Mouse (Mus musculus) ES-E14 (cell line): ENCODE measurements around the gene Cby3. TPM values are rescaled to one million over a fixed set of nuclear protein-coding genes. Genes with fewer than 3 reads are reported as not detected.

Source experiments
- DNase-seq: peaks from one replicate; pipeline ENCODE4 v3.0.0-alpha.2; 2013; ENCODE audit warnings: low read depth, low spot score
- H3K27ac ChIP-seq: 2 replicates; pipeline ENCODE4 v1.5.1; 2012; ENCODE audit warnings: low read depth, mild to moderate bottlenecking, low read length, moderate library complexity, mixed read lengths; ENCODE audit not compliant: poor library complexity, insufficient read depth, severe bottlenecking
- H3K36me3 ChIP-seq: 2 replicates; pipeline ENCODE4 v1.6.1; 2012; ENCODE audit warnings: mild to moderate bottlenecking, low read length, moderate library complexity, mixed read lengths; ENCODE audit not compliant: control insufficient read depth, poor library complexity, insufficient read depth, severe bottlenecking
- H3K4me1 ChIP-seq, 2 experiments: fragments of 150-350 bp in 1 of 2; sonication (generic) in 1 of 2; 2 replicates each; pipeline ENCODE4 v1.6.1; 2012; ENCODE audit warnings: low read length in 2 of 2, mild to moderate bottlenecking in 1 of 2, mixed read lengths in 1 of 2; ENCODE audit not compliant: control insufficient read depth in 2 of 2, insufficient read depth in 2 of 2, poor library complexity in 1 of 2
- H3K4me3 ChIP-seq, 2 experiments: fragments of 150-350 bp in 1 of 2; sonication (generic) in 1 of 2; 2 replicates each; pipeline ENCODE4 v1.5.1; 2012; ENCODE audit warnings: low read length in 2 of 2, low read depth in 1 of 2, mild to moderate bottlenecking in 1 of 2, mixed read lengths in 1 of 2; ENCODE audit not compliant: insufficient read depth in 1 of 2, poor library complexity in 1 of 2, severe bottlenecking in 1 of 2
- H3K9ac ChIP-seq: 2 replicates; pipeline ENCODE4 v1.6.1; 2012; ENCODE audit warnings: low read depth, mild to moderate bottlenecking, low read length, mixed read lengths; ENCODE audit not compliant: poor library complexity, insufficient read depth, severe bottlenecking
- H3K9me3 ChIP-seq: fragments of 150-350 bp; sonication (generic); 2 replicates; pipeline ENCODE4 v1.6.1; 2012; ENCODE audit warnings: low read depth, mild to moderate bottlenecking, low read length; ENCODE audit not compliant: control insufficient read depth, insufficient read depth
- CHD2 ChIP-seq: IDR thresholded peaks from 2 replicates; pipeline ENCODE4 v1.6.1; 2014; ENCODE audit warnings: mild to moderate bottlenecking, low read depth, low read length, inconsistent platforms
- HCFC1 ChIP-seq: IDR thresholded peaks from 2 replicates; pipeline ENCODE4 v1.6.1; 2012; ENCODE audit warnings: low read length, inconsistent platforms, borderline replicate concordance; ENCODE audit not compliant: insufficient read depth
- MAFK ChIP-seq: IDR thresholded peaks from 2 replicates; pipeline ENCODE4 v1.6.1; 2014; ENCODE audit warnings: mild to moderate bottlenecking, low read depth, low read length, inconsistent platforms; ENCODE audit not compliant: insufficient read depth
- ZC3H11A ChIP-seq: IDR thresholded peaks from 2 replicates; pipeline ENCODE4 v1.6.1; 2012; ENCODE audit warnings: low read depth, mild to moderate bottlenecking, inconsistent platforms, low read length, borderline replicate concordance
- ZNF384 ChIP-seq: IDR thresholded peaks from 2 replicates; pipeline ENCODE4 v1.6.1; 2012; ENCODE audit warnings: low read depth, low read length, inconsistent platforms
- in situ Hi-C, 2 experiments: fragments of 600-800 bp; cut with MboI; formaldehyde crosslinking; loops; one replicate each; pipeline ENCODE4 v1.15.1; 2025; ENCODE audit warnings: low sequenced_read_pairs in 2 of 2, inconsistent platforms in 1 of 2; ENCODE audit not compliant: unreplicated experiment in 2 of 2
- total RNA-seq: library from RNA; depleted of rRNA; stranded (reverse); fragments of 300-350 nt; gene quantifications from 2 replicates; pipeline ENCODE4 v1.2.3, GENCODE M21; 2012; rRNA removed

Gene Cby3
- total RNA-seq, 1 experiment, result 0.54 TPM

GRCm38 (mm10) chr11:50403367-50404014, 49.2 kb downstream of the Cby3 start:
- H3K4me3 ChIP-seq, result no peak overlapping the region
- H3K9me3 ChIP-seq, result no peaks in the 10 kb centered on the region
- in situ Hi-C loops, result no loop called here
- TF ChIP-seq HCFC1 (no peak), ZNF384 (no peak), MAFK (no peak), ZC3H11A (no peak), CHD2 (no peak)
- H3K27ac ChIP-seq, result no peak overlapping the region
- peaks cover 0 to 2% of the 10 kb centered on the region in 2 experiments; a peak in 1 of 4 replicates for H3K4me1 ChIP-seq
- H3K36me3 ChIP-seq, result peaks cover 4% of the 10 kb centered on the region; the same call in 1 of the 2 replicates
- no peak for DNase-seq
- H3K9ac ChIP-seq, result no peak overlapping the region

- no peak for DNase-seq
- in situ Hi-C loops, result no loop called here
- H3K4me1 ChIP-seq, result peaks cover 0 to 2% of the 10 kb centered on the region in 2 experiments; a peak in 1 of 4 replicates
- H3K9me3 ChIP-seq, result no peaks in the 10 kb centered on the region
- peaks cover 4% of the 10 kb centered on the region; the same call in 1 of the 2 replicates for H3K36me3 ChIP-seq
- H3K9ac ChIP-seq, result no peak overlapping the region
- H3K27ac ChIP-seq, result no peak overlapping the region
- no peak for TF ChIP-seq MAFK
- TF ChIP-seq HCFC1, result no peak
- TF ChIP-seq ZNF384, result no peak
- no peak for TF ChIP-seq ZC3H11A
- no peak for TF ChIP-seq CHD2
- no peak overlapping the region for H3K4me3 ChIP-seq
These were observed 53.0 kb downstream of the Cby3 start for GRCm38 (mm10) chr11:50407235-50407634.

Other genes with a start within 250 kb of the Cby3 start
- 18.0 and 19.3 TPM in 2 replicates for gene Tbc1d9b, start 223.1 kb upstream of the Cby3 start, total RNA-seq
- gene Mrnip, start 180.0 kb upstream of the Cby3 start, total RNA-seq, result 13.0 and 14.6 TPM in 2 replicates
- gene Sqstm1, start 143.6 kb upstream of the Cby3 start, total RNA-seq, result 140 and 234 TPM in 2 replicates
- 22.6 and 28.1 TPM in 2 replicates for gene Mgat4b, start 143.6 kb upstream of the Cby3 start, total RNA-seq
- gene Ltc4s, start 115.8 kb upstream of the Cby3 start, total RNA-seq, result 1.9 and 2.3 TPM in 2 replicates
- 7.4 and 7.6 TPM in 2 replicates for gene Maml1, start 62.2 kb upstream of the Cby3 start, total RNA-seq
- 970 and 1,175 TPM in 2 replicates for gene Canx, start 28.8 kb upstream of the Cby3 start, total RNA-seq
- gene Hnrnph1, start 22.5 kb downstream of the Cby3 start, total RNA-seq, result 308 and 401 TPM in 2 replicates
- gene Rufy1, start 76.7 kb downstream of the Cby3 start, total RNA-seq, result 11.2 and 13.1 TPM in 2 replicates
- gene Adamts2, start 247.6 kb downstream of the Cby3 start, total RNA-seq, result 0.74 and 1.1 TPM in 2 replicates